Mouse (Mus musculus) c-Kit-positive CD71-positive TER-119-positive erythroid progenitor cells, embryonic 14.5 days (primary cell): ENCODE measurements around the gene Trpm3.

Experiments
- DNase-seq: peaks from one replicate; pipeline ENCODE4 v3.0.0-alpha.2; 2013; ENCODE audit warnings: low spot score

Trpm3 gene

DNA sequence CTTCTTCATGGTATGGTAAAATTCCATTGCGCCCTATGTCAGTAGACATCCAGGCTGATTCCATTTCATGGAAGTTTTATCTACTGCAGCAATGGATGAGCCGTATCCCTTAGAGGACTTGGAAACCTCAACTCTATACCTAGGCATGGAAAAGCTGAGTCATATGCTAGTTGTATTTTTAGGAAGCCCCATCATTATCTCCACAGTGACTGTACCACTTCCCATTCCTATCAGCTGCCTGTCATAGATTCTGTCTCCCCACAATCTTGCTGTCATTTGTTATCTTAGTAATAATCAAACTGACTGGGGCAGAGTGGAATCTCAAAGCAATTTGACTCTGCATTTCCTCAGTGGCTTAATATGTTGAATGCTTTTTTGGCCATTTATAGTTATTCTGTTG lies 169.2 kb downstream of the Trpm3 start:
- no peak for DNase-seq

DNA sequence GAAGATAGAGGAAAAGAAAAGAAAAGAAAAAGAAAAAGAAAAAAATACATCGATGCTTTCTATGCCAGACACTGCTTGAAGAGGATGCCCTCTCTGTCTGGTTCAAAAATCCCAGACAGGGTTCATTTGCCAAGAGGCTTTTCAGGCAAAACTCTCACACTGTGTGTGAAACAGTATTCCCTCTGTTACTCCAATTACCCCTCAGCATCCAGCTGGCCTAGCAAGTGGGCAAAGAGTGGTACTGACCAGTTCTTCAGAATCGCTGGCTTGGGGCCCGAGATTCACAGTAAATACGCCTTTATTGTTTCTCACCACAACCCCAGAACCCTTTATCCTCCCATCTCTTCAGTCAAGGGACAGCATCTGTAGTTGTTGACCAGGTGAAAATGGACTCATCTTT lies 178.5 kb downstream of the Trpm3 start:
- no peak for DNase-seq

DNA sequence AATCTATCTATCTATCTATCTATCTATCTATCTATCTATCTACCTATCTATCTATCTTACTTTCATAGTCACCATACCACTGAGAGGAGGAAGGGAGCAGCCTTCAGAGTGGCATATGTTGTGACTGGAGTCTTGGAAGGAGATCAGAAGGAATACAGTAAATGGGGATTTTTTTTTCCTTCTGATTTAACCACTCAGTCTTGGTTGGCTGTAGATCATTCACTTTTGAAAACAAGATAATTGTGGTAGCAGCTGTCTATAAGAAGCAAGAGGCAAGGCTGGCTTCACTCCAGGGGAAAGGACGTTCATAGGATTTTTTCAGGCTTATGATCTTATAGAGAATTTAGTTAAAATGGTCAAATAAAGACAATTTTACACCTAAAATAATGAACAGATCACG lies 188.0 kb downstream of the Trpm3 start:
- DNase-seq, result no peak

DNA sequence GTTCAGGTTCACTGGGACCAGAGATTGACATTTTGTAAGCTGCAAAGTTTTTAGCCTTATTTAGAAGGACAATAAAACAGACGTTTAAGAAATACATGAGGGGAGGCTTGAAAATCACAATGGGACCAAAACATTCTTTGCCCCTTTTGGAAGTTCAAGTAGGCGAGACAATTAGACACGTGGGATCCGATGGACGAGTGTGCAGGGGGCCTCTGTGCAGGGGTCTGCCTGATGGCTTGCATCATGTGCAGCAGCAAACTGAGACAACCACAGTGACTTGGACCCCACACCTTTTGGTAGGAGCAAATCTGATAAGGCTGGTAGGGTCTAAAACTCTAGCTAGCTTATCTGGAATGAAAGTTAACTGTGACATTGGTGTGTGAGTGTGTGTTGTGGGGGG lies 188.4 kb downstream of the Trpm3 start:
- no peak for DNase-seq

DNA sequence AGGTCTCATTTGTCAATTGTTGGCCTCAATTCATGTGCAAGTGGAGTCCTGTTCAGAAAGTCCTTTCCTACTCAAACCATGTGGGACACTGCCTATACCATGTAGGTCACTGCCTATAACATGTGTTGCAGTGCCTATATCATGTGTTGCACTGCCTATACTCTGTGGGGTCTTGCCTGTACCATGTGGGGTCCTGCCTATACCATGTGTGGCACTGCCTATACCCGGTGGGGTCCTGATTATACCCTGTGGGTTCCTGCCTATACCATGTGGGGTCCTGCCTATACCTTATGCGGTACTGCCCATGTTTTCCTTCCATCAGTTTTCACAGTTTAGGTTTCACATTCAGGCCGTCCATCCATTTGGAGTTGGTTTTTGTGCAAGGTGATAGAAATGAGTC lies 197.4 kb downstream of the Trpm3 start:
- no peak for DNase-seq

DNA sequence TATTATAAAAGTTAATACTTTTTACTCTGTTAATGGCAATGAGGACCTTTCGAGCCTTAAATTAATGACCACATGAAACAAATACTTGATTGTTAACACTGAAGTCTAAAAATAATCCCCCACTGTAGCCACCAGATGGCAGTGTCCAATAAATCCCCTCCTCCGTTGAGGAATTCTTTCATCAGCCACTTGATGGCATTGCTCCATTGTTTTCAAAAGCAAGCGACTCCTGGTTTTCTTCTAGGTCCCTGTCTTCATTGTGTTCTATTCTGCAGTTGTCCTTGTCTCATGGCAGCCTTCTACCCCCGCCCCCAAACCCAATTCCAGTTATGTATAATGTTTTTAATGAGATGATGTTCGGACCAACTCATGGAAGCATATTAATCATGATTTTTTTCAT lies 198.6 kb downstream of the Trpm3 start:
- peak; percentile 6 for DNase-seq

DNA sequence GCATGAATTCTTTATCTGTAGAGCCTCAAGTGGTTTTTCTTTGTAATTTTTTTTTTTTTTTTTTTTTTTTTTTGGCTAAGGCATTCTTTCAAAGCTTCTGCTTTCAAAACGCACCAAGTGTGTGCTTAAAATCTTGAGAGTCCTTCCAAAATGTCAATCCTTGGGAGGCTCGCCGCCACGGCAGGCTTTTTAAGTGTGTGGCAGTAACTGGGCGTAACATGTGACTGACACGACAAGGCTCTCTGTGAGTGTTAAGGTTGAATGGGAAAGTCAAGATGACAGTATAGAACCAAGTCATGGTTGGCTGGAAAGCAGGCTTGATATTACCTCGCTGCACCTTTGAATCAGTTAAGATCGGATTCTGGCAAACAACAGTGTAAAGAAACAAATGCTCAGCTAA lies 200.1 kb downstream of the Trpm3 start:
- DNase-seq, result no peak

DNA sequence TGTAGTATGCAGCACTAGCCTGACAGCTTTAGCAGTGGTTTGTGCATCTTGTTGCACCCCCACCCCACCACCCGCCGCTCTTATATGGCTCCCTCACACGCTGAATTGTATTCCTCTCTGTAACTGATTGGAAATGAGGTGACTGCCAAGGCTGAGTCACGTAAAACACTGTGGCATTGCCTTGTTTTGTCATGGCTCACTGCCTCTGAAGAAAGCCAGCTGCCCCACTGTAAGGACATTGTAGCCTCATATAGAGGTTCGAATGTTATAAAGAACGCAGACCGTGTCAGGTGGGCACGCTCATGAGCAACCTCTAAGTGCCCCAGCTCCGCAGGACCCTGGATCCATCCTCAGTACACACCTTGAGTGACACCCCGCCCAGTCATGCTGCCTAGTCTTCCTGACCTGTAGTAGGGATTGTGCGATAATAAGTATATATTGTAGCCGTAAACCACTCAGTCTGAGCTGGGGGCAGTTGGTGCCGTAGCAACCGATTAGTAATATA lies 215.2 kb downstream of the Trpm3 start:
- no peak for DNase-seq

DNA sequence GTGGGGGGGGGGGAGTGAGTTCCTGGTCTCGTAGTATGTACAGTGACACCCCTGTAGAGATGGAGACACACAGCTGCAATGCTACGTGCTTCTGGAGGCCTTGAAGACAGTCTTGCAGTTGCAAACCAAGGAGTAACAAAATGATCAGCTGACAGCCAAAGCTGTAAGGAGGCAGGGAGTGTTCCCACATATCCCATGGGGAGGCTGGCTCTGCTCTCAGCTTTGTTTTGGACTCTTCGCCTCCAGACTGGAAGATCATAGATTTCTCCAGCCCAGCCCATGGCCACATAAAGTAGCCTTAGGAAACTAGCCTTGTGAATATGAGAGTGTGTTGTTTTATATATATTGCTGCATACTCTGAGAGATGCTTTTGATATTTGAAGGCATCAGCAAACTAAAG lies 248.0 kb downstream of the Trpm3 start:
- no peak for DNase-seq

DNA sequence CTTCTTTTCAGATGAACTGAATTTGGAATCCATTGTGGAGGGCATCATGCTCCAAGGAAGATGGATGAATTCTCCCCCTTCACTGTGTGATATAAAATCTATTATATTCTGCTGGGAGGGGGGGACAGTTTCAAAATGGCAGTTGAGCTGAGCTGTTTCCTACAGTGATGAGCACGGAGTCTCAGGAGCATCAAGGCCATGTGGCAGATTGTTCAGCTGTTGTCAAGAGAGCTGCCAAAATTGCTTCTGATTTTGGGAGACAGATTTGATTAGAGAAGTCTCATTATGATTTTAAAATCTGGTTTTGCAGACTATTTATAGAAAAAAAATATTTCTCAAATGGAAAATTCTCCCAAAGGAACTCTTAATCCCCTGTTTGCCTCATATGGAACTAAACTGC lies 255.9 kb downstream of the Trpm3 start:
- no peak for DNase-seq

DNA sequence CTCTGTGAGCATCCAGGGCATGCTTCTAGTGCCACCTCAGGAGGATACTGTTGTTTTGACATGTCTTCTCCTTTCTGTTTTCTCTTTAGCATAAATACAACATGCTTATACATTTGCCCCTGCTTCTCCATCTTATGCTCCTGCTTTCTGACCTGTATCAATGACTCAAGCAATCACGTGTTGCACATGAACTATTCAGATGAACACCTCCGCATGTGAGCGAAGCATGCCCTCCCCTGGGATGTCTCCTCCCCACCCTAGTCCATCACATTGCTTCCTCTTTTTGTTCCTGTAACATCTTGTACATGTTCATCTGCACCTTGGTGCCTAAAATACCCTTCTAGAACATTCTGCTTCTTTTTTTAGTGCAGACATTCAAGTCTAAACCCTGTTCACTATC lies 265.2 kb downstream of the Trpm3 start:
- no peak for DNase-seq

DNA sequence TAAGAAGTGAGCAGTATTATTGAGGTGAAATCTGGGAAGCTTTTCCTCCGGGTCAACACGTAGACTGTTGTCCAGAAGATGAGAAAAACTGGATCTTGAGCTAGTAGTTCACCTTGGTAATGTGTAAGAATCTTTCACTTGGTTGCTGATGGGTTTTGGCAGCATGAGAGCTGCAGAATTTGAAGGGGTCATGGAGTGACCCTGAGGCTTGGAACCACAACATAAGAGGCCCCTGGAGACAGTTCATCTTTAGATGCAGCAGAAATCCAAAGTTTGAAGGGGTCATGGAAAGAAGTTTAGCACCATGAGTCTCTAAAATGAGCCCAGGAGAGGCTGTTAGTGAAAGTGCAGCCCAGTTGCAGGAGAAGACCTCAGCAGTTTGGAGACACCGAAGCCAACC lies 279.4 kb downstream of the Trpm3 start:
- DNase-seq, result no peak

DNA sequence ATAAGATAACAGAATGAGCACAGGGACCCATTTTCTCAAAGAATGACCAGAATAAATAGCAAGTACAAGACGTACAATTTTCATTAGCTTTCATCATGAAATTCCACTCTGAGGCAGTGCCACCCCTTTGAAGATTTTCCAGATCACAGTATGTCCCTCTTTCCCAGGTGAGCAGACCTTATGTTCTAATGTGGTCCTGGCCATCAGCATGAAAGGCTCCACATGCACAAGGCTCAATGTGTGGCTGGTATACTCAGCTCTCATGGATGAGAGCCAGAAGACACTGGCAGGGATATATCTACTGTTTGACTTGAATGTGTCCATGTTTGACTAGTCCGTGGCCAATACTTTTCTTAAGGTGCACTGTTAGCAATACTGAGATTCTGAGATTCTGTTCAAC lies 298.4 kb downstream of the Trpm3 start:
- DNase-seq, result no peak

DNA sequence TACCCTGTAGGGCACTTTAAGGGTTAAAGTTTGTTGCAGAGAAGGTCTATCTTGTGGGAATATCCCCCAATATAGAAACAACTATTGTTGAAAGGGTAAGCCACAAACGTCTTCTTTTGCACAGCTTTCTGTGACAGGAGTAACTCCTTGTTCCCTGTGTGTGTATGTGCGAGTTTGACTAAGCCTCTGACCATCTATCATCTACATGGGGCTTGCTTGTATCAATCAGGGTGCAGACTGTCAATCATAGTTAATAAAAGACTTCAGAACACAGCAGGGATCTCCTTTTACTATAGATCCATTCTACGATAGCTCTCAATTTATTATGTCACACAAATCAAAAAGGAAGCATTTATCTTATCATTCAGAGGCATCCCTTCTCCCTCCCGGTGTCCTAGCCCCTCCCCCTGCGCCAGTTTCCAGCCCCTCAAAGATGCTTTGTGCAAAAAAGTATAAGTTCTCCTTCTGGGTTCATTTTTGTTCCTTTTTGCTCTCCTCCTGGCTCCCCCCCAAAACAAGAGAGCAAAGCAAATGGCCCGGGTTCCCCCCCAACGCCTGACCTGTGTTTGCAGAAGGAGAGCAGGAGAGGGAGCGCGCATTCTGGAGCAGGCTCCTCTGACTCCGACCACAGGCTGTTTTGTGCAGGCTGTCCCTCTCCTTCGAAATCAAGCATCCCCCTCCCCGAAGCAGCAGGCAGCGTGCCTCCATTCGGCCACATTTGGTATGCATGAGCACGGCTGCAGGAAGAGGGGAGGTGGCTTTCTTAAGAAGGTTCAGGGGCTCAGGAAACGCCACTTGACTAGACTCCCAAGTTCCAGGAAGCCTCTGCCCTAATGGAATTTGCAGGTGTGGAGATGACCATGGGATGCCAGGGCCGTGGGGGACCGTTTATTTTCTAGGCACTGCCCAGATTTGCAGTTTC lies 308.8 kb downstream of the Trpm3 start:
- no peak for DNase-seq

DNA sequence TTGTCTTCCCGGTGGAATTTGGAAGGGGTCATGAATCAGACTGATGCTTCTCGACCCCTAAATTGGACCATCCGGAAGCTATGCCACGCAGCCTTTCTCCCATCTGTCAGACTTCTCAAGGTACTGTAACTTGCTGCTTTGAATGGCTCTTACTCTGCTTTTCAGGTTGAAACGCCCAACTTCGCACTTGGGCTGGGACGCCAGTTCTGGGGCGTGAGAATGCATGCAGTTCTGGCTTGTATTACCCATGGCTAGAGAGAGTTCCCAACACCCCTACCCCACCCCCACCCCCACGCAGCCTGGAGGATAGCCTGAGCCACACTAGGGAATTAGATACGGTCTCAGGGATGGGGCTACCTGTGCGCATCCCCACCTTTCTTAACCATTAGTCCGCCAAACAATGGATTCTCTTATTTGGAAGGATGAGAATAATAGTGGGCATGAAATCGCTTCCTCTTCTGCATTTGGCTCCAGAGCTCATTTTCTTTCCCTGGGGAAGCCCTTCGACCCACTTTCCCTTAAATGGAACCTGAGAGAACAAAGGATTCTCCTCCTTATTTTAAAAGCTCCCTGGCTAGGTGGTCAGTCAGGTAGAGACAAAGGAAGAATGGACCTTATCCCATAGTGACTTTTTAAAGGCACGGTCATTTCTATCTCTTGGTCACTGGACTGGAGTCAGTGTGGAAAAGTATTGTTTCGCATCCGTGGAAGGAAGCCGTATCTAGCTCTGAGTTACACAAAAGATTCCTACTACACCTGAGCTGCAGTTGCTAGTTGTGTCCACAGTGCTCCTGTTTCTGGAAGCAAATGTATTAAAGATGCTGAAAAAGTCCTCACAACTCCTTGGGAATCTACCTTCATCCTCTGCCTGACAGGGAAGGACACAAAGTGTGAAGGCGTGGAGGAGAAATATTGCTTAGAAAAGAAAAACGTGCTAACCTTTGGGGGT lies 309.8 kb downstream of the Trpm3 start:
- DNase-seq, result no peak

DNA sequence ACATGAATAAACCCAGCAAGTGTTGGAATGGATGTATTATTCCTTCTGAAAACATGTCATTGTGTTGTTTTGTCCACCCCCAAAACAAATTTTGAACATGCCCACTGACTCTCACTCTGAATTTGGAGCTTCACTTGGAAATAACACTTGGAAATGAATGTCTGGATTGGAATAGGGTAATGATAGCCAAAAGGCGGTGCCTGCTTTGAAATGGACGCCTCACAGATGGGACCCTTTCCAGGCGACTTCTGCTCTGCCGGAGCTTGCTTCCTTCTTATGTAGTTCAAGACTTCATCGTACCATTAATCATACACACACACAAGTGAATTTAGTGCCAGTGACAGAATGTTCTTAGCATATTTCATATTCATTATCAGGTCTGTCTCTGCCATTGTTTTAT lies 312.4 kb downstream of the Trpm3 start:
- no peak for DNase-seq

DNA sequence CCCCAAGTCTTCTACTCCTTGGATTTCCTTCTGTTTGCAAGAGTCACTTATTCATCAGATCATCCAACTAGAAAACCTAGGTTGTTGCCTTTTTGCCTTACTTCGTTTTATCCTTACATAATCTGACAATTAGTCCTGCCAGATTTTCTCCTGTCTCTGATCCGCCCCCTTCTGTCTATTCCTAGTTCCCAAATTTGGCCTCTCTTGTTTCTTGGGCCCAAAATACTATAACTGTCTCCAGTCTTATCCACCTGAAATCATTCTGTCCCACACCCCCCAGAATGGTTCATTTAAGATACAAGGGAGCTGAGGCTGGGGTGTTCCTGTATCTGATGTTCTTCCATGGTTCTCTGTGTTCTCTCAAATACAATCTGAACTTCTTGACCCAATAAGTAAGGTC lies 318.1 kb downstream of the Trpm3 start:
- no peak for DNase-seq

DNA sequence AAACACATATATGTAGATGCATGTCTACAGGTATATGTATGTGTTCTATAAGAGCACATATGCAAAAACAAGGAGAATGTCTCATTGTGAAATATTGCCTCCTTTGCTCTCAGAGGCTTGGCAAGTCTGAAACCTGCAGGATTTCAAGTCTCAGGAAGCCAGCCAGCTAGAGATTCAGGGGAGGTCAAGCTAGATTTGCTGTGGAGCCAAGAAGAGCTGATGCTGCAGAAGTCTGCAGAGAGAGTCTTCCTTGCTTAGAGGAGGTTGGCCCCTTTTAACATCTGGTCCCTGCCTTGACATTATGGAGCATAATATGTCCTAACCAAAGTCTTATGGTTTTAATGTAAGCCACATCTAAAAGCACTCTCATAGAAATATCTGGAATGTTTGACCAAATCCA lies 323.2 kb downstream of the Trpm3 start:
- DNase-seq, result no peak

DNA sequence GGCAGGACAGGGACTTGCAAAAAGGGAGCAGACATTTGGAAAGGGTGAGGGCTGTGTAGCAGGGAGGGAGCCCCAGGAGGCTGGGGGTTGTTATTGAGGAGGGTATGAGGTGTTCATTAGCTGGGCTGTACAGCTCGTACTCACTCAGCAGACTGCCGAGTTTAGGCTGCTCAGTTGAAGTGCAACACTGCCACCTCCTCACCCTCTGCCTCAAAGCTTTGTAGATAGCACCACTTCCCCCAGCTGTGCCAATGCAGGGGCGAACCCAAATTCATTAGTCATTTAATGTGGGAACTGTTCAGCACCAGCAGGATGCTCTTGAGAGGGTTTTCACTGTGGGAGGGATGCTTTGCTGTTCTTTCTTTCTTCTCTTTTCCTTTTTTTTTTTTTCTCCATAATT lies 324.7 kb downstream of the Trpm3 start:
- DNase-seq, result no peak

DNA sequence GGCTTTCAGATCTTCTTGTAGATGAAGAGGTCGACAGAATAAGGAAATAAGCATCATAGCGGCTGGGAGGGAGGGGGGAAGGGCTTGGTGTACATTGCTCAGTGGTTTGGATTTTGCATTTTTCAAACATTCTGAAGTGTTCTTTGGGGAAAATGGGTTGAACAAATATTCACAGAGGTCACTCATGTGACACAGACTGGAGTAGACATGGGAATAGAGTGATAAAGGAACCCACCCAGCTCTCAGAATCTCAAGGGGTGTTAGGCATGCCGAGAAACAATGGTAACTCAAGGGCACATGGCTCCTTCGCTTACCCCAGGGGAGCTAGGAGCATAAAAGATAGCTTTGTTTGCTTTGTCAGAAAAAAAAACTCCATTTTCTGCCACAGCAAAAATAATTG lies 330.8 kb downstream of the Trpm3 start:
- DNase-seq, result no peak

DNA sequence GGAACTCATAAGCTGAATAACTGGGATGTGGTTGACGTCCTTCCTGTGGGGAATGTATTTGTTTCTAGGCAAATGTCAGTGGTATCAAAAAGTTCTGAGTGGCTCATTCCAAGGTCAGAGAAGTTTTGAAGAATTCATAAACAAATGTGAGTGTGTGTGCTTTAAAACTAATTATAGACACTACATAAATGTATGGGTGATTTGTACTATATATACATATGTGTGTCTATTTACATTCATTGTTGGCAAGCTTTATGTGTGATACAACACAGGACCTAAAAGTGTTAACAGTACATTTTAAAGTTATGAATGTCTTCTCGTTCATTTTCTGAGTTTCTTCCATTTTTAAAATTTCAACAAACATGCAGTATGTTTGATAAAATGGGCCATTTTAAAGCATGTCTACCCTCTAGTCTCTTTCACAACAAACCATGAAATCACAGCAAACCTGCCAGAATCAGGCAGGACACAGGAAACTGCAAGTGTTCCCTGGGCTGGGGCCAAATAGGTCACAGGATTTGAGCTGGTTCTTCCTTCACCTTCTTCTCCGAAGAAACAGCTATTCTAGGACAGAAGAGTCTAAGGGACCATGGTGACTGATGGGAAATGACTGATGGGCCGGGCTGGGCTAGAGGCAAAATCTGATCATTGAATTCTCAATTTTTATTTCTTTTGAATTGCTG lies 334.3 kb downstream of the Trpm3 start:
- DNase-seq, result no peak

DNA sequence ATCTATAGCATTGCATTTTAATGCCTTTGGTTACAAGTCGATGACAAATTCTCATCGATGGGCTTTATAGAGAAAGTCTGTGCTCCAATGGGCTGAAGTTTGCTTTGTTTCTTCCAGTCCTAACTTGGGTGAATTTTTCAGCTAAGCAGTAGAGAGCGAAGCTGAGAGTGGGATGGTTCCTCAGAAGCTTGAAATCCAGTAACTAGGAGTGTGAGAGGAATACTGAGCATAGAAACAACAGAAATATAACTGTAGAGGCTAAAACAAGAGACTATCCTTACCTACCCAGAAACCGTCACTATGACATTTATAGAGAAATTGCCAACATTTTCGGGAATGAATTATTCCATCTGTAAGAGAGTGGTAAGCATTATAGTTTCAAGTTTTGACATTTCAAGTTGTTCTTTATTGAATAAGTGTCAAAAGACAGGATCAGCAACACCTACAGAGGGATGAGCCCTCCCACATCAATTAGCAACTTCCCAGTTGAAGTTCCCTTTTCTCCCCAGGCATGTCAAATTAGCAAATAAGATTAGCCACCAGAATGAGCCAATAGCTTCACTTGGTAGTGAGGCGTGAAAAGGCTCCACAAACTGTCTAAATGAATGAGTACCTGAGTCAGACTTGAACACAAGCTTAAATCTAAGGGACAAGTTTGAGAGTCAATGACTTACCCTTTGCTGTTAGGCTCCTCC lies 339.6 kb downstream of the Trpm3 start:
- DNase-seq, result no peak
